Comparison of ENCODE assay signal across 9 mouse cellular contexts in genomic region chr1:36513310-36513709, GRCm38 (mm10). TPM values are rescaled to one million over a fixed set of nuclear protein-coding genes. Genes with fewer than 3 reads are reported as not detected.
DNase-seq lines count a peak whose midpoint lies in the region; ATAC-seq lines count a peak whose summit lies in the region.
"Had no signal": no experiment of that assay in that cellular context is flagged by ENCODE, and none has a peak within 500 bp of the region (broad histone marks: within the 10 kb centered on the region; RNA-seq: fewer than 3 reads in every experiment).

No protein-coding gene starts in this region.

- peak overlapping the region; percentile 94 for H3K4me3 ChIP-seq in hindbrain, embryonic 15.5 days
- peak overlapping the region; percentile 80 for H3K4me3 ChIP-seq in midbrain, embryonic 11.5 days (ENCODE audit: low read depth, low read length)

- ATAC-seq in hindbrain, embryonic 15.5 days (ENCODE audit: low FRiP score, low read depth) = no peak
- no peak for ATAC-seq in midbrain, embryonic 11.5 days (ENCODE audit: low FRiP score)

- H3K27me3 ChIP-seq in hindbrain, embryonic 15.5 days = no peaks in the 10 kb centered on the region
- no peaks in the 10 kb centered on the region for H3K27me3 ChIP-seq in midbrain, embryonic 11.5 days (ENCODE audit: control insufficient read depth, insufficient read depth, low read length)

- peaks cover 35% of the 10 kb centered on the region for H3K4me1 ChIP-seq in hindbrain, embryonic 15.5 days (replicated peaks)
- H3K4me1 ChIP-seq in midbrain, embryonic 11.5 days (ENCODE audit: control insufficient read depth, insufficient read depth, low read length) = peaks cover 18% of the 10 kb centered on the region; the same call in 1 of the 2 replicates

- H3K9me3 ChIP-seq in hindbrain, embryonic 15.5 days = no peaks in the 10 kb centered on the region
- H3K9me3 ChIP-seq in midbrain, embryonic 11.5 days (ENCODE audit: control insufficient read depth, low read length) = no peaks in the 10 kb centered on the region

- WGBS in hindbrain, embryonic 15.5 days = 0% methylated on average over 1 of the region's 1 CpGs
- WGBS in midbrain, embryonic 11.5 days = 12% methylated on average over 1 of the region's 1 CpGs

- H3K9ac ChIP-seq in hindbrain, embryonic 15.5 days = peak overlapping the region; percentile 91
- peak overlapping the region; percentile 82 for H3K9ac ChIP-seq in midbrain, embryonic 11.5 days (ENCODE audit: low read length)

- DNase-seq in kidney, adult 11 months = peak; percentile 38
- no peak for DNase-seq in kidney, postnatal 10 days
- peak; percentile 79 for DNase-seq in adipocyte (ENCODE audit: low spot score)
- no peak for DNase-seq in midbrain, embryonic 11.5 days (ENCODE audit: low spot score, missing footprints)
- DNase-seq in layer of hippocampus, postnatal 25 days (ENCODE audit: extremely low spot score in 1 of 2, low spot score in 1 of 2) = no peak
- no peak for DNase-seq in adrenal gland, postnatal 25 days
- DNase-seq in adrenal gland, postnatal 4 days (ENCODE audit: low spot score in 2 of 2) = no peak

- H3K4me2 ChIP-seq in hindbrain, embryonic 15.5 days = peak overlapping the region; percentile 68
- H3K4me2 ChIP-seq in midbrain, embryonic 11.5 days = peak overlapping the region; percentile 61

- H3K27ac ChIP-seq in hindbrain, embryonic 15.5 days (replicated peaks) = peak overlapping the region; percentile 98
- no peak overlapping the region for H3K27ac ChIP-seq in midbrain, embryonic 11.5 days (ENCODE audit: low read depth, low read length)

- no peaks in the 10 kb centered on the region for H3K36me3 ChIP-seq in hindbrain, embryonic 15.5 days
- 0 out of 2 replicates have a peak, but pooled peaks cover 2% of the 10 kb centered on the region for H3K36me3 ChIP-seq in midbrain, embryonic 11.5 days (ENCODE audit: control insufficient read depth, insufficient read depth, low read length)

RNA-seq across cellular contexts. Expression of gene Cnnm3, which starts 1.6 kb away (rescaled TPM):
- 6.0 and 6.5 TPM in 2 replicates for polyA plus RNA-seq in hindbrain, embryonic 15.5 days (2015; fragmentation: Nextera tagmentation; extraction: Ambion mirVana)
- polyA plus RNA-seq in midbrain, embryonic 11.5 days (2014; fragmentation: Nextera tagmentation; extraction: Ambion mirVana) = 3.7 and 4.3 TPM in 2 replicates
- total RNA-seq in layer of hippocampus, postnatal 25 days (2021) = 10 to 100 TPM; 33.2 to 37.5 TPM
- 36.7 and 53.2 TPM in 2 replicates for total RNA-seq in adrenal gland, postnatal 25 days (2021)
- total RNA-seq in adrenal gland, postnatal 4 days (2021) = 10 to 100 TPM; 44.1 to 45.1 TPM

RNA-seq across cellular contexts. Expression of gene Ankrd23, which starts 23.4 kb away (rescaled TPM):
- 18.9 and 19.6 TPM in 2 replicates for polyA plus RNA-seq in hindbrain, embryonic 15.5 days (2015; fragmentation: Nextera tagmentation; extraction: Ambion mirVana)
- 6.0 TPM in 2 replicates for polyA plus RNA-seq in midbrain, embryonic 11.5 days (2014; fragmentation: Nextera tagmentation; extraction: Ambion mirVana)
- total RNA-seq in layer of hippocampus, postnatal 25 days (2021) = 1 to 10 TPM; 5.4 to 7.7 TPM
- 14.5 and 15.4 TPM in 2 replicates for total RNA-seq in adrenal gland, postnatal 25 days (2021)
- total RNA-seq in adrenal gland, postnatal 4 days (2021) = 10 to 100 TPM; 20.7 to 22.9 TPM

RNA-seq across cellular contexts. Expression of gene Gm42417, which starts 25.9 kb away (rescaled TPM):
- polyA plus RNA-seq in hindbrain, embryonic 15.5 days (2015; fragmentation: Nextera tagmentation; extraction: Ambion mirVana) = 0.62 TPM in 1 of 2 replicates, not detected in the other
- polyA plus RNA-seq in midbrain, embryonic 11.5 days (2014; fragmentation: Nextera tagmentation; extraction: Ambion mirVana) = not detected in 2 replicates
- total RNA-seq in layer of hippocampus, postnatal 25 days (2021) = under 1 TPM in 1 of 2 experiments, not detected in 1; 0.47 TPM
- not detected in 2 replicates for total RNA-seq in adrenal gland, postnatal 25 days (2021)
- not detected for total RNA-seq in adrenal gland, postnatal 4 days (2021)
- total RNA-seq: layer of hippocampus, postnatal 14 days had no signal

RNA-seq across cellular contexts. Expression of gene Ankrd39, which starts 33.9 kb away (rescaled TPM):
- 28.7 and 29.9 TPM in 2 replicates for polyA plus RNA-seq in hindbrain, embryonic 15.5 days (2015; fragmentation: Nextera tagmentation; extraction: Ambion mirVana)
- 12.3 and 14.0 TPM in 2 replicates for polyA plus RNA-seq in midbrain, embryonic 11.5 days (2014; fragmentation: Nextera tagmentation; extraction: Ambion mirVana)
- 10 to 100 TPM; 10.8 to 13.3 TPM for total RNA-seq in layer of hippocampus, postnatal 25 days (2021)
- total RNA-seq in adrenal gland, postnatal 25 days (2021) = 16.5 and 19.7 TPM in 2 replicates
- total RNA-seq in adrenal gland, postnatal 4 days (2021) = 10 to 100 TPM; 19.8 to 23.1 TPM

RNA-seq across cellular contexts. Expression of gene Cnnm4, which starts 41.9 kb away (rescaled TPM):
- polyA plus RNA-seq in hindbrain, embryonic 15.5 days (2015; fragmentation: Nextera tagmentation; extraction: Ambion mirVana) = 10.8 TPM in 2 replicates
- 9.6 and 11.6 TPM in 2 replicates for polyA plus RNA-seq in midbrain, embryonic 11.5 days (2014; fragmentation: Nextera tagmentation; extraction: Ambion mirVana)
- 10 to 100 TPM; 15.8 to 17.9 TPM for total RNA-seq in layer of hippocampus, postnatal 25 days (2021)
- 4.8 and 5.2 TPM in 2 replicates for total RNA-seq in adrenal gland, postnatal 25 days (2021)
- total RNA-seq in adrenal gland, postnatal 4 days (2021) = 1 to 10 TPM; 4.3 to 5.2 TPM

Comparison
In these comparisons a context has a peak if more than half of its experiments do, and no peak if none do; other contexts are left out.
1. DNase-seq: peak in kidney, adult 11 months (single experiment) and adipocyte (single experiment); none in kidney, postnatal 10 days (single experiment), midbrain, embryonic 11.5 days (single experiment), layer of hippocampus, postnatal 25 days (0 of 2), adrenal gland, postnatal 25 days (single experiment) and adrenal gland, postnatal 4 days (0 of 2).